Mouse (Mus musculus) kidney, postnatal 0 days (tissue): Measurements from ENCODE around the gene Ddx39b. TPM values are rescaled to one million over a fixed set of nuclear protein-coding genes. Genes with fewer than 3 reads are reported as not detected.
"Not testable (repeated sequence)": the region's sequence is repeated elsewhere in the genome, so short reads cannot be mapped to it uniquely, and the experiment has no call there.

Source experiments
- ATAC-seq: fragments of 200-750 bp; cut with Nextera tagmentation; replicated peaks from 2 replicates; pipeline ENCODE4 v1.8.0; 2017; ENCODE audit warnings: low read depth, moderate number of reproducible peaks, moderate TSS enrichment, moderate library complexity; ENCODE audit not compliant: low FRiP score
- DNase-seq: peaks from one replicate; pipeline ENCODE4 v3.0.0-alpha.2; 2016; ENCODE audit warnings: low spot score
- H3K27ac ChIP-seq: fragments of 300-500 bp; sonication (generic); 2 replicates; pipeline ENCODE4 v1.5.1; 2014; ENCODE audit warnings: mild to moderate bottlenecking
- H3K27me3 ChIP-seq: fragments of 300-500 bp; sonication (generic); 2 replicates; pipeline ENCODE4 v1.6.1; 2014; ENCODE audit warnings: low read length, mixed read lengths; ENCODE audit not compliant: insufficient read depth
- H3K36me3 ChIP-seq: fragments of 300-500 bp; sonication (generic); 2 replicates; pipeline ENCODE4 v1.6.1; 2014; ENCODE audit warnings: low read length, mixed read lengths; ENCODE audit not compliant: insufficient read depth
- H3K4me1 ChIP-seq: fragments of 300-500 bp; sonication (generic); replicated peaks from 2 replicates; pipeline ENCODE4 v1.6.1; 2014; ENCODE audit warnings: antibody characterized with exemption, low read length, mixed read lengths; ENCODE audit not compliant: insufficient read depth
- H3K4me2 ChIP-seq: fragments of 300-500 bp; sonication (generic); 2 replicates; pipeline ENCODE4 v1.6.1; 2014; ENCODE audit warnings: mild to moderate bottlenecking, low read length, moderate library complexity, mixed read lengths
- H3K4me3 ChIP-seq: fragments of 300-500 bp; sonication (generic); replicated peaks from 2 replicates; pipeline ENCODE4 v1.5.1; 2014; ENCODE audit warnings: low read depth, low read length
- H3K9ac ChIP-seq: fragments of 300-500 bp; sonication (generic); 2 replicates; pipeline ENCODE4 v1.6.1; 2014; ENCODE audit warnings: low read depth, low read length
- H3K9me3 ChIP-seq: fragments of 300-500 bp; sonication (generic); replicated peaks from 2 replicates; pipeline ENCODE4 v1.6.1; 2016; ENCODE audit warnings: low read length, inconsistent platforms, mixed read lengths
- CTCF ChIP-seq: IDR thresholded peaks from 2 replicates; pipeline ENCODE4 v1.5.1; 2016; ENCODE audit warnings: antibody characterized with exemption, low read depth, mild to moderate bottlenecking, moderate library complexity
- WGBS: fragments of 180-500 bp; shearing (Covaris S2); extraction: QIAGEN DNeasy Blood & Tissue Kit; methylation state at CpG from one replicate; pipeline ENCODE4 v1.1.7; 2014; 5-methylcytosine and 5-hydroxymethylcytosine counted together
- polyA plus RNA-seq: library from polyadenylated mRNA; unstranded; fragments of >200 nt; fragmentation: Nextera tagmentation; extraction: Ambion mirVana; gene quantifications from 2 replicates; pipeline ENCODE4 v1.2.1, GENCODE M21; 2015

Ddx39b gene
- polyA plus RNA-seq, 1 experiment from 2014 or later: 303 TPM

DNA sequence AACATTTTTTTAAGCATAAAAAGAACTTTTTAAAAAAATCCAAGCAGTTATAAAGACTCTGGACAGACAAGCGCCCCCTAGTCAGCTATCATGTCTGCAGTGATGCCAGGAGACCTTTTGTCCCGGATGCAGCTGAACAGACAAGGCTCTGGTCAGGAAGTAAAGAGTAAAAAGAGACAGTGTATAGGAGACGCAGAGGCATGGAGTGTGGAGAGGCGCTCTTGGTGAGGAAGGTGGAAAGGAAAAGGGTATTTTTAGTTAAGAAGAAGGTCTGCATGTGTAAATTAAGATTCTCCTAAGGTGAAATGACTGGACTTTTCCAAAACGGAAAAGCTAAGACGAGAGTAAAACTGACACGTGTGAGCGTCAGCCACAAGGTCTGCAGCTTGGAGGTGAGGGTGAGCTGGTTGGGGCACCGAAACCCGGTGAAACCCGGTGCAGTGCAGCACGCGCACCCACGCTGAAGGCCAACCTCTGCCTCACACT, 14.9 kb upstream of the Ddx39b start:
- Histone ChIP-seq H3K27ac (no peak overlapping the region), H3K9ac (no peak overlapping the region), H3K36me3 (peaks cover 30% of the 10 kb centered on the region), H3K4me2 (no peak overlapping the region), H3K27me3 (no peaks in the 10 kb centered on the region), H3K9me3 (no peaks in the 10 kb centered on the region), H3K4me3 (no peak overlapping the region), H3K4me1 (no peaks in the 10 kb centered on the region)
- no peak for ATAC-seq
- peak; percentile 31; the same call in 1 of the 2 replicates for TF ChIP-seq CTCF
- WGBS: 81% methylated on average over 14 of the region's 14 CpGs
- no peak for DNase-seq

- H3K4me2 ChIP-seq: no peak overlapping the region
- H3K9ac ChIP-seq: no peak overlapping the region
- DNase-seq: no peak
- no peak overlapping the region for H3K4me3 ChIP-seq
- 87% methylated on average over 10 of the region's 10 CpGs for WGBS
- no peaks in the 10 kb centered on the region for H3K27me3 ChIP-seq
- H3K27ac ChIP-seq: no peak overlapping the region
- no peak for ATAC-seq
- no peak for TF ChIP-seq CTCF
- H3K4me1 ChIP-seq: peaks cover 20% of the 10 kb centered on the region
- H3K9me3 ChIP-seq: no peaks in the 10 kb centered on the region
- peaks cover 30% of the 10 kb centered on the region for H3K36me3 ChIP-seq
Observed at GRCm38 (mm10) chr17:35231022-35231421, 10.5 kb upstream of the Ddx39b start.

GRCm38 (mm10) chr17:35232043-35232442, 9.5 kb upstream of the Ddx39b start:
- H3K9me3 ChIP-seq: no peaks in the 10 kb centered on the region
- H3K27ac ChIP-seq: peak overlapping the region; percentile 83; the same call in 1 of the 2 replicates
- H3K4me2 ChIP-seq: peak overlapping the region; percentile 21
- no peak overlapping the region for H3K9ac ChIP-seq
- H3K4me3 ChIP-seq: no peak overlapping the region
- peaks cover 29% of the 10 kb centered on the region for H3K36me3 ChIP-seq
- peak; percentile 91 for DNase-seq
- no peak for ATAC-seq
- peak; percentile 96 for TF ChIP-seq CTCF
- no peaks in the 10 kb centered on the region for H3K27me3 ChIP-seq
- WGBS: 4% methylated on average over 12 of the region's 12 CpGs
- peaks cover 20% of the 10 kb centered on the region for H3K4me1 ChIP-seq

DNA sequence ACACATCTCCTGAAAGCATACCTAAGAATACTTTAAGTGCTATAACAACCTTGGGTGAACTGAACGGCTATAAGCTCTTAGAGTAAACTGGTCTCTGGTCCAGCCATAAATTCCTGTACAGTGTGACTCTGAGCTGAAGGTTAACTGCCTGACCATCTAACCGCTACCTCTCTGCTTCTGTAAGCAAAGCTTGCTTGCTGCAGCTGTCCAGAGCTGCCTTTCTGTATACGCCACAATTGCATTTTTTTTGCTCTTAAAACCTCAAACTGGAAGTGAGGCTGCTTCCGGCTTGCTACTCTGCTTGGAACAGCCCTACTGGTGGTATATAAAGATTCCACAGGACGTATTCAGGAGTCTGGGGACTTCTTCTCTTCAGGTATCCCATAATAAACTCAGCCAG, 8.9 kb upstream of the Ddx39b start:
- H3K36me3 ChIP-seq: peaks cover 23% of the 10 kb centered on the region
- ATAC-seq (no peak), DNase-seq (peak; percentile 51)
- H3K4me2 ChIP-seq: peak overlapping the region; percentile 78
- peaks cover 20% of the 10 kb centered on the region for H3K4me1 ChIP-seq
- WGBS: 48% methylated on average over 5 of the region's 5 CpGs
- no peak overlapping the region for H3K4me3 ChIP-seq
- H3K27ac ChIP-seq: peak overlapping the region; percentile 83
- no peaks in the 10 kb centered on the region for H3K27me3 ChIP-seq
- H3K9me3 ChIP-seq: no peaks in the 10 kb centered on the region
- TF ChIP-seq CTCF: no peak
- no peak overlapping the region for H3K9ac ChIP-seq

DNA sequence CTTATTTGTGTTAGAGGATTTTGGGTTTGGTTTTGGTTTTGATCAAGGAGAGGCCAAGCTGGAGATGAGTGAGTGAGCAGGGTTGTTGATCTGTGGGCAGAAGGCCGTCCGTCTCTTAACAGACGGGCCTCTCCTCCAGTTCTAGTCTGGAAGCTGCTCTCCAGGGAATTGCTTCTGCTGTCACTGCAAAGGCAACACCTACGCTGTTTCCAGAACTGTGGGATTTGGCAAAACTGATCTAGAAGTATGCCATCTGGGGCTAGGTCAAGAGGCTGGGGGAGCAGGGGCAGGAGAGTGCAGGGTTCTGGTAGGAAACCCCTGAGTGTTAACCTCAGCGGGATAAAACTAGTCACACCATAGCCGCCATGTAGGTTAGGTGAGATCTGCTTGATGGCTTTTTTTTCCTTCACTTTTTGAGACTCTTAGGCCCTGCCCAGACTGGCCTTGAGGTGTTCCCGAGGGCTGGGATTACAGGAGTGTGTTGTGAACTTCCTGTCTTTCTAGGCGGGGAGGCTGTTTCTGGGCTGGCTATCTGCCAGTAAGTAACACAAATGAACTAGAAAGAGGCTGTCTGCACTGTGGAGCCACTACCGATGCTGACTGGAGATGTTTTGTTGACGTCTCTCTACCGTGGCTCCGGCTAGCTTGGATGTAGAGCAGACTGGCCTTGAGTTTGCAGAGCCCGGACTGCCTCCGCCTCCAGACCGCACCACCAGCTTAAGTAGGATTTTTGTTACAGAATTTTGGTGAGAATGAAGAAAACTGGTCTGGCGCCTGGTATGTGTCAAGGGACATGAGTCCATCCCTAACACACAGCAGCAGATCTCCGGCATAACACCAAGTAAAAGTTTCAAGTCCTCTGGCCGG, 8.2 kb upstream of the Ddx39b start, which contains the start of gene Atp6v1g2:
TSS of gene Atp6v1g2 (plus strand) at position 547 of the 867 bp plus-strand sequence.
- H3K27me3 ChIP-seq: no peaks in the 10 kb centered on the region
- TF ChIP-seq CTCF: no peak
- WGBS: 50% methylated on average over 18 of the region's 18 CpGs
- H3K27ac ChIP-seq: peak within 1 kb of the TSS; percentile 94
- no peak for ATAC-seq
- peaks cover 21% of the 10 kb centered on the region for H3K36me3 ChIP-seq
- peaks cover 20% of the 10 kb centered on the region for H3K4me1 ChIP-seq
- H3K4me2 ChIP-seq: peak within 1 kb of the TSS; percentile 78
- H3K9ac ChIP-seq: 0 out of 2 replicates have a peak within 1 kb of the TSS, but pooled peaks have one; percentile 85
- peak within 1 kb of the TSS; percentile 56; the same call in 1 of the 2 replicates for H3K4me3 ChIP-seq
- no peaks in the 10 kb centered on the region for H3K9me3 ChIP-seq
- peak; percentile 62 for DNase-seq

DNA sequence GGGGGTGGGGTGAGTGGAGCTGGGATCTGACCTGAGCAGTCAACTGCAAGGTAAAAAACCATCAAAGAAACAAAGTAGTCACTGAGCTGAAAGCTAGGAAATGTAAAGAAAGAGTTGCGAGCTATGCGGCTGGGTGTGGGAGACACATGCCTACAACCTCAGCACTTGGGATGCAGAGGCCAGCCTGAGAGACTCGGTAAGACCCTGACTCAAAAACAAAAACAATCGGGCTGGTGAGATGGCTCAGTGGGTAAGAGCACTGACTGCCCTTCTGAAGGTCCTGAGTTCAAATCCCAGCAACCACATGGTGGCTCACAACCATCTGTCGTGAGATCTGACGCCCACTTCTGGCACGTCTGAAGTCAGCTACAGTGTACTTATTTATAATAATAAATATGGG, 7.5 kb upstream of the Ddx39b start:
- 70% methylated on average over 7 of the region's 7 CpGs for WGBS
- peak overlapping the region; percentile 78 for H3K4me2 ChIP-seq
- not testable (repeated sequence) for H3K9ac ChIP-seq, DNase-seq, H3K9me3 ChIP-seq, ATAC-seq, H3K4me3 ChIP-seq, H3K27me3 ChIP-seq
- peaks cover 20% of the 10 kb centered on the region for H3K4me1 ChIP-seq
- peaks cover 15% of the 10 kb centered on the region for H3K36me3 ChIP-seq
- peak overlapping the region; percentile 83; the same call in 1 of the 2 replicates for H3K27ac ChIP-seq
